Mouse (Mus musculus) limb, embryonic 15.5 days (tissue): ENCODE data around the gene Kcnj13. TPM values are rescaled to one million over a fixed set of nuclear protein-coding genes. Genes with fewer than 3 reads are reported as not detected.
A peak's percentile ranks its signal among the peaks of the same experiment; 100 is the strongest.

Experiments
- ATAC-seq: fragments of 200-750 bp; cut with Nextera tagmentation; 2 replicates; pipeline ENCODE4 v1.8.0; 2017; ENCODE audit warnings: low read depth, moderate TSS enrichment; ENCODE audit not compliant: insufficient number of reproducible peaks, low FRiP score, low TSS enrichment
- H3K27ac ChIP-seq: fragments of 300-500 bp; sonication (generic); 2 replicates; pipeline ENCODE4 v1.5.1; 2015; ENCODE audit warnings: moderate library complexity, mild to moderate bottlenecking, inconsistent platforms
- H3K27me3 ChIP-seq: fragments of 300-500 bp; sonication (generic); 2 replicates; pipeline ENCODE4 v1.6.1; 2015; ENCODE audit warnings: inconsistent platforms
- H3K36me3 ChIP-seq: fragments of 300-500 bp; sonication (generic); 2 replicates; pipeline ENCODE4 v1.6.1; 2015; ENCODE audit warnings: inconsistent platforms
- H3K4me1 ChIP-seq: fragments of 300-500 bp; sonication (generic); 2 replicates; pipeline ENCODE4 v1.6.1; 2015; ENCODE audit warnings: inconsistent platforms
- H3K4me2 ChIP-seq: fragments of 300-500 bp; sonication (generic); 2 replicates; pipeline ENCODE4 v1.6.1; 2015; ENCODE audit warnings: mild to moderate bottlenecking, inconsistent platforms
- H3K4me3 ChIP-seq: fragments of 300-500 bp; sonication (generic); 2 replicates; pipeline ENCODE4 v1.5.1; 2015; ENCODE audit warnings: mild to moderate bottlenecking, inconsistent platforms
- H3K9ac ChIP-seq: fragments of 300-500 bp; sonication (generic); 2 replicates; pipeline ENCODE4 v1.6.1; 2015; ENCODE audit warnings: inconsistent platforms
- H3K9me3 ChIP-seq: fragments of 300-500 bp; sonication (generic); 2 replicates; pipeline ENCODE4 v1.6.1; 2016; ENCODE audit warnings: inconsistent platforms
- WGBS: fragments of 180-500 bp; shearing (Covaris S2); methylation state at CpG from one replicate; pipeline ENCODE4 v1.1.7; 2015; 5-methylcytosine and 5-hydroxymethylcytosine counted together
- polyA plus RNA-seq: library from polyadenylated mRNA; unstranded; fragments of >200 nt; fragmentation: Nextera tagmentation; extraction: Ambion mirVana; gene quantifications from 2 replicates; pipeline ENCODE4 v1.2.1, GENCODE M21; 2015

Gene Kcnj13
- polyA plus RNA-seq = 0.89 and 1.2 TPM in 2 replicates

- Histone ChIP-seq H3K9me3 (no peaks in the 10 kb centered on the region), H3K4me3 (no peak within 1 kb of the TSS), H3K27me3 (no peaks in the 10 kb centered on the region), H3K9ac (no peak within 1 kb of the TSS), H3K4me1 (peaks cover 14% of the 10 kb centered on the region), H3K36me3 (peaks cover 4% of the 10 kb centered on the region), H3K4me2 (no peak within 1 kb of the TSS), H3K27ac (no peak within 1 kb of the TSS)
- no peak for ATAC-seq
- 28% methylated on average over 6 of the region's 6 CpGs for WGBS
Measured at GRCm38 (mm10) chr1:87394594-87394993, at the start of gene Kcnj13. Gene Kcnj13 (minus strand): TSS chr1:87394729.

GRCm38 (mm10) chr1:87436583-87436982, 42.1 kb upstream of the Kcnj13 start:
- 82% methylated on average over 6 of the region's 6 CpGs for WGBS
- ATAC-seq = no peak

GRCm38 (mm10) chr1:87435125-87435524, 40.6 kb upstream of the Kcnj13 start:
- Histone ChIP-seq H3K4me3 (no peak overlapping the region), H3K27me3 (no peaks in the 10 kb centered on the region), H3K9ac (no peak overlapping the region), H3K4me2 (no peak overlapping the region), H3K9me3 (no peaks in the 10 kb centered on the region), H3K36me3 (peaks cover 73% of the 10 kb centered on the region), H3K4me1 (no peaks in the 10 kb centered on the region), H3K27ac (no peak overlapping the region)
- ATAC-seq = no peak
- WGBS = 88% methylated on average over 2 of the region's 2 CpGs

More at GRCm38 (mm10) chr1:87436583-87436982, 42.1 kb upstream of the Kcnj13 start:
- Histone ChIP-seq H3K36me3 (peaks cover 72% of the 10 kb centered on the region), H3K27ac (no peak overlapping the region), H3K4me2 (no peak overlapping the region), H3K9me3 (no peaks in the 10 kb centered on the region), H3K4me1 (no peaks in the 10 kb centered on the region), H3K27me3 (no peaks in the 10 kb centered on the region), H3K4me3 (no peak overlapping the region), H3K9ac (no peak overlapping the region)

GRCm38 (mm10) chr1:87418733-87419132, 24.2 kb upstream of the Kcnj13 start:
- no peaks in the 10 kb centered on the region for H3K4me1 ChIP-seq
- no peak for ATAC-seq

GRCm38 (mm10) chr1:87409380-87409779, 14.9 kb upstream of the Kcnj13 start:
- Histone ChIP-seq H3K4me1 (no peaks in the 10 kb centered on the region), H3K27me3 (no peaks in the 10 kb centered on the region), H3K9me3 (no peaks in the 10 kb centered on the region), H3K4me3 (no peak overlapping the region), H3K36me3 (peaks cover 71% of the 10 kb centered on the region), H3K4me2 (no peak overlapping the region), H3K9ac (no peak overlapping the region), H3K27ac (no peak overlapping the region)
- 91% methylated on average over 4 of the region's 4 CpGs for WGBS
- no peak for ATAC-seq

More at GRCm38 (mm10) chr1:87418733-87419132, 24.2 kb upstream of the Kcnj13 start:
- 94% methylated on average over 4 of the region's 4 CpGs for WGBS
- Histone ChIP-seq H3K27ac (no peak overlapping the region), H3K36me3 (peaks cover 55% of the 10 kb centered on the region), H3K9me3 (no peaks in the 10 kb centered on the region), H3K4me3 (no peak overlapping the region), H3K27me3 (no peaks in the 10 kb centered on the region), H3K9ac (no peak overlapping the region), H3K4me2 (no peak overlapping the region)

- Histone ChIP-seq H3K27me3 (no peaks in the 10 kb centered on the region), H3K4me3 (no peak overlapping the region), H3K4me1 (no peaks in the 10 kb centered on the region), H3K27ac (no peak overlapping the region), H3K36me3 (peaks cover 47% of the 10 kb centered on the region), H3K9me3 (no peaks in the 10 kb centered on the region), H3K4me2 (no peak overlapping the region), H3K9ac (no peak overlapping the region)
- ATAC-seq = no peak
Measured at GRCm38 (mm10) chr1:87406012-87406411, 11.5 kb upstream of the Kcnj13 start.

GRCm38 (mm10) chr1:87404710-87405109, 10.2 kb upstream of the Kcnj13 start:
- H3K36me3 ChIP-seq = peaks cover 40% of the 10 kb centered on the region
- 91% methylated on average over 1 of the region's 1 CpGs for WGBS
- no peaks in the 10 kb centered on the region for H3K4me1 ChIP-seq
- no peak for ATAC-seq
- no peak overlapping the region for H3K27ac ChIP-seq
- H3K9me3 ChIP-seq = no peaks in the 10 kb centered on the region
- no peaks in the 10 kb centered on the region for H3K27me3 ChIP-seq
- no peak overlapping the region for H3K4me3 ChIP-seq
- no peak overlapping the region for H3K4me2 ChIP-seq
- H3K9ac ChIP-seq = no peak overlapping the region

- Histone ChIP-seq H3K9ac (no peak overlapping the region), H3K4me3 (no peak overlapping the region), H3K27me3 (no peaks in the 10 kb centered on the region), H3K36me3 (0 out of 2 replicates have a peak, but pooled peaks cover 2% of the 10 kb centered on the region), H3K27ac (peak overlapping the region; percentile 78), H3K4me2 (0 out of 2 replicates have a peak overlapping the region, but pooled peaks have one; percentile 3), H3K4me1 (peaks cover 14% of the 10 kb centered on the region), H3K9me3 (no peaks in the 10 kb centered on the region)
- 31% methylated on average over 7 of the region's 7 CpGs for WGBS
- ATAC-seq = no peak
Measured at GRCm38 (mm10) chr1:87396923-87397586, 2.5 kb upstream of the Kcnj13 start.

- Histone ChIP-seq H3K9ac (no peak overlapping the region), H3K36me3 (peaks cover 9% of the 10 kb centered on the region), H3K4me3 (no peak overlapping the region), H3K4me1 (peaks cover 14% of the 10 kb centered on the region), H3K27ac (no peak overlapping the region), H3K9me3 (no peaks in the 10 kb centered on the region), H3K27me3 (no peaks in the 10 kb centered on the region), H3K4me2 (no peak overlapping the region)
- no peak for ATAC-seq
- WGBS = 72% methylated on average over 3 of the region's 3 CpGs
Measured at GRCm38 (mm10) chr1:87393444-87394195, 909 bp downstream of the Kcnj13 start.

GRCm38 (mm10) chr1:87386436-87387092, 8.0 kb downstream of the Kcnj13 start:
- no peak for ATAC-seq
- no peaks in the 10 kb centered on the region for H3K9me3 ChIP-seq
- no peak overlapping the region for H3K9ac ChIP-seq
- H3K4me1 ChIP-seq = no peaks in the 10 kb centered on the region
- H3K4me2 ChIP-seq = no peak overlapping the region
- no peaks in the 10 kb centered on the region for H3K27me3 ChIP-seq
- H3K36me3 ChIP-seq = peaks cover 16% of the 10 kb centered on the region
- no peak overlapping the region for H3K27ac ChIP-seq
- no peak overlapping the region for H3K4me3 ChIP-seq
- 85% methylated on average over 9 of the region's 9 CpGs for WGBS

- H3K27me3 ChIP-seq = no peaks in the 10 kb centered on the region
- 92% methylated on average over 3 of the region's 3 CpGs for WGBS
Measured at GRCm38 (mm10) chr1:87381152-87381551, 13.4 kb downstream of the Kcnj13 start.

GRCm38 (mm10) chr1:87379919-87380318, 14.6 kb downstream of the Kcnj13 start:
- 86% methylated on average over 1 of the region's 1 CpGs for WGBS
- Histone ChIP-seq H3K9ac (no peak overlapping the region), H3K27me3 (no peaks in the 10 kb centered on the region), H3K4me3 (no peak overlapping the region), H3K4me2 (no peak overlapping the region), H3K27ac (no peak overlapping the region), H3K36me3 (peaks cover 26% of the 10 kb centered on the region), H3K9me3 (no peaks in the 10 kb centered on the region), H3K4me1 (no peaks in the 10 kb centered on the region)
- no peak for ATAC-seq

More at GRCm38 (mm10) chr1:87381152-87381551, 13.4 kb downstream of the Kcnj13 start:
- no peak for ATAC-seq
- Histone ChIP-seq H3K4me2 (no peak overlapping the region), H3K9ac (no peak overlapping the region), H3K9me3 (no peaks in the 10 kb centered on the region), H3K4me3 (no peak overlapping the region), H3K36me3 (peaks cover 21% of the 10 kb centered on the region; the same call in 1 of the 2 replicates), H3K27ac (no peak overlapping the region), H3K4me1 (no peaks in the 10 kb centered on the region)
